Mouse (Mus musculus) neutrophil, adult 5-6 weeks (primary cell): ENCODE results near the gene Srsf3. TPM values are rescaled to one million over a fixed set of nuclear protein-coding genes. Genes with fewer than 3 reads are reported as not detected.
"Not testable (repeated sequence)": the region's sequence is repeated elsewhere in the genome, so short reads cannot be mapped to it uniquely, and the experiment has no call there.

Experiments used
- ATAC-seq: fragments of 151-379, 151-347 bp; 2 replicates; pipeline ENCODE4 v1.8.0; 2017; ENCODE audit warnings: mild to moderate bottlenecking, moderate TSS enrichment; ENCODE audit not compliant: insufficient number of reproducible peaks, poor library complexity, low FRiP score, severe bottlenecking; ENCODE audit errors: extremely low read depth
- total RNA-seq: library from RNA; stranded (forward); fragments of 200-1000 nt; gene quantifications from 2 replicates; pipeline ENCODE4 v1.2.3, GENCODE M21; 2017

The Srsf3 gene
- 576 and 624 TPM in 2 replicates for total RNA-seq

- peak; percentile 86 for ATAC-seq
Measured at GRCm38 (mm10) chr17:29032274-29033069, at the start of gene Srsf3. Gene Srsf3, plus strand, starts transcription at chr17:29032628.

GRCm38 (mm10) chr17:28984724-28985420, 47.6 kb upstream of the Srsf3 start:
- ATAC-seq = no peak

DNA sequence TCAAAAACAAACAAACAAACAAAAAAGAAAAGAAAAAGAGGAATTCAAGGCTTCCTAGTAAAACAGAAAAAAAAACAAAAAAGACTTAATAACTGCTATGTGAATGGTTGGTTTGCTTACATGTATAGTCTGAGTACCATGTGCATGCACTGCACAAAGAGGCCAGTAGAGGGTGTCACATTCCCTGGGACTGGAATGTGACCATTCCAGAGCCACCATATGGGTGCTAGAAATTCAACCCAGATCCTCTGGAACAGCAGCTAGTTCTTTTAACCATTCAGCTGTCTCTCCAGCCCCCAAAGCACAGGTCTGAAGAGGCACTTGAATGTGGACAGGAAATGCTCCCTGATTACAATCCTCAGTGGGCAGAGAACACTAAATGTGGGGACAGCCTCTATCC, 45.6 kb upstream of the Srsf3 start:
- no peak for ATAC-seq

DNA sequence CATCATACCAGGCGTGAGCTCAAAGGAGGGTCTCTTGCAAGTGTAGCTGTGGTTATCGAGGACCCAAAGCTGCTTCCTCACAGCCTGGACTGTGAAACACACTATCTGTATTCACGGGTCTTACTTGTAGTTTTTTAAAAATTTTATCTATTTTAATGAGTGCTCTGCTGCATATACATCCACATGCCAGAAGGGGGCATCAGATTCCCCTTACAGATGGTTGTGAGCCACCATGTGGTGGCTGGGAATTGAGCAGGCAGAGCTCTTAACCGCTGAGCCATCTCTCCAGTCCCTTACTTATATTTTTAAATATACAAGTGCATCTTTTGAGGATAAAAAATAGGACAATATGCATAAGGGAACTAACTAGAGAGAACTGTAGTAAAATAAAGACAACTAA, 44.7 kb upstream of the Srsf3 start:
- peak; percentile 66; the same call in 1 of the 2 replicates for ATAC-seq

- no peak for ATAC-seq
Measured at GRCm38 (mm10) chr17:28988291-28988690, 44.1 kb upstream of the Srsf3 start.

DNA sequence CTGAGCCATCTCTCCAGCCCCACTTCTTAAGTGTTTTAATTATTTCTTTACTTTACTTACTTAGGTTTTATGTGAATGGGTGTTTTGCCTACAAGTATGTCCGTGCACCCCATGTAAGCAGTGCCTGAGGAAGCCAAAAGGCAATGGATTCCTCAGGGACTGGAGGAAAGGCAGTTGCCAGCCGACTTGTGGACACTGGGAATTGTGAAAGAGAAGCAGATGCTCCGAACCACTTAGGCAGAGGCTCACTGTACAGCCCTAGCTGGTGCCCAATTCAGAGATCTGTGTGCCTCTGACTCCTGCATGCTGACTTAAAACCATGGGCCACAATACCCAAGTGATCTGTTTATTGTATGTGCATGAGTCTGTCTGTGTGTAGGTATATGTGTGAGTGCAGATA, 43.4 kb upstream of the Srsf3 start:
- no peak for ATAC-seq

- ATAC-seq = no peak
Measured at GRCm38 (mm10) chr17:28990060-28990459, 42.4 kb upstream of the Srsf3 start.

DNA sequence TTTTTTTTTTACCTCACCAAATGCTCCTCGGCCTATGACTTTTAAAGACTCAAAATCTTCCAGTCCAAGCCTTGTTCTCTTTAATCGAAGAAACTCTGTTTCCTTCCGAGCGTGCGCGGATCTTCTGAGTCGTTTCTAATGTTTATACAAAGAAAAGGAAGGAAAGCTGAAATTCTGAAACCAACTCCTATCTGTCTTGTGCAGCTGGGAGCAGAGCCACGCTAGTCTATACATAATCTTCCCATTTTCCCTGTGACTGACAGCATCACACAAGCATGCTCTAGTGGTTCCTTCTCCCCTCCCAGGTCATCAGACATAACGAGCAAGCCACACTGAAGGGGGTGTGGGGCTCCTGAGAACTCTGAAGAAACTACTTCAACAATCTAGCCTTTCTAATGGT, 41.1 kb upstream of the Srsf3 start:
- no peak for ATAC-seq

GRCm38 (mm10) chr17:28992105-28992504, 40.3 kb upstream of the Srsf3 start:
- no peak for ATAC-seq

DNA sequence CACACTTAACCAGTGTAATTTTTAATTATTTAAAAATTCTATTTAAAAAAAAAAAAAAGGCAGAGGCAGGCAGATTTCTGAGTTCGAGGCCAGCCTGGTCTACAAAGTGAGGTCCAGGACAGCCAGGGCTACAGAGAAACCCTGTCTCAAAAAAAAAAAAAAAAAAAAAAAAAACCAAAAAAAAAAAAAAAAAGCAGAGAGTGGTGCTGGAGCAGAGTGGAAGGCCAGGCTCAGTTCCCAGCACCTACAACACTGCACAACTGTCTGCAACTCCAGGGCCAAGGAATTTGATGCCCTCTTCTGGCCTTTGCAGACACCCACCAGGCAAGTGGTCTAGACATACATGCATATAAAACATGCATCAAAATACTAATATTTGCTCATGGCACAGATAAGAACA, 39.4 kb upstream of the Srsf3 start:
- ATAC-seq = not testable (repeated sequence)

- ATAC-seq = no peak
Measured at GRCm38 (mm10) chr17:28994615-28995014, 37.8 kb upstream of the Srsf3 start.

DNA sequence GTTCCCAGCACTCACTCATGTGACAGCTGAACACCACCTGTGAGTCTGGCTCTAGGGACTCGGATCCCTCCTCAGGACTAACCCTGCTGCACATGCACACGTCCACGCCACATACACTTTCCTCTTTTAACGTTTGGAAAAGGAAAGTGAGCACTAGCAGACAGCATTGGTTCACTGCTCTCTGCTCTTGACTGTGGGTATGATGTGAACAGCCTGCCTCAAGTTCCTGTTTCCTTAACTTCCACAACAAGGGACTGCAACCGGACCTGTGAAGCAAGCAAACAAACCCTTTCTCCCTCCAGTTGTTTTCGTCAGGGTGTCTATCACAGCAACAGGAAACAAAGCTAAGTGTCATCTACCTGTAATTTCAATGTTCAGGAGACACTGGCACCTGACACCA, 32.0 kb upstream of the Srsf3 start:
- ATAC-seq = peak; percentile 51; the same call in 1 of the 2 replicates

DNA sequence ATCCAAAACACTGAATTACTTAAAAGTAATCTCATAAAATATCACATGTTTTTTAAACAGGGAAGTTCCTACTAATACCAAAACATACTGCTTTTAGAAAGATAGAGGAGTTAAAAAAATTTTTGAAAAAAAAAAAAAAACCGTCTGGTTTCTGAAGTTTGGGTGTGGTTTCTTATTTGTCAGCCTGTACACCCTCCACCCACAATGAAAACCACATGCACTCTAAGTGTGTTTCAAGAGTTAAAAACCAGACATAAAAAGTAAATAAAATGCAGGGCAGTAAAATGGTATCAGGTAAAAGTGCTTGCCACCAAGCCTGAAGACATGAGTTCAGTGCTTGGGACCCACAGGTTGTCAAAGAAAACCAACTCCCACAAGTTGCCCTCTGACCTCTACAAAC, 28.7 kb upstream of the Srsf3 start:
- ATAC-seq = no peak

- no peak for ATAC-seq
Measured at GRCm38 (mm10) chr17:29005002-29005401, 27.4 kb upstream of the Srsf3 start.

DNA sequence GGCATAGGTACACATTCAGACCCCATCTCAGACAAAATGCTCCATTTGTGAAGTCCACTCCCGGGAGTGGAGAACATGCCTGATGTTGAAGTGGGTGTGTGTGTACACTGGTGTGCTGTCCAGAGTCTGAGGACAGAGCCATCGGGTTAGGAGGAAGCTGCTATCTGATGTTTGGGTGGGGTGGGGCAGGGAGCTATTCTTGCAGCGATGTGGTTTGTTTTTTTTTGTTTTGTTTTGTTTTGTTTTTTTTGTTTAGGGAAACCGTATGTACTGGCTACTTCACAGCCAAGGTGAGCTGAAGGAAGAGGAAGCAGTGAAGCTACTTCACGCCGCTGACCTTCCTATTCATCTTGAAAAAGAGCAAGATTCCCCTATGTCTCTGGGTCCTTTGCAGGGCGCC, 25.6 kb upstream of the Srsf3 start:
- peak; percentile 10; the same call in 1 of the 2 replicates for ATAC-seq

- ATAC-seq = no peak
Measured at GRCm38 (mm10) chr17:29007243-29007640, 25.2 kb upstream of the Srsf3 start.

DNA sequence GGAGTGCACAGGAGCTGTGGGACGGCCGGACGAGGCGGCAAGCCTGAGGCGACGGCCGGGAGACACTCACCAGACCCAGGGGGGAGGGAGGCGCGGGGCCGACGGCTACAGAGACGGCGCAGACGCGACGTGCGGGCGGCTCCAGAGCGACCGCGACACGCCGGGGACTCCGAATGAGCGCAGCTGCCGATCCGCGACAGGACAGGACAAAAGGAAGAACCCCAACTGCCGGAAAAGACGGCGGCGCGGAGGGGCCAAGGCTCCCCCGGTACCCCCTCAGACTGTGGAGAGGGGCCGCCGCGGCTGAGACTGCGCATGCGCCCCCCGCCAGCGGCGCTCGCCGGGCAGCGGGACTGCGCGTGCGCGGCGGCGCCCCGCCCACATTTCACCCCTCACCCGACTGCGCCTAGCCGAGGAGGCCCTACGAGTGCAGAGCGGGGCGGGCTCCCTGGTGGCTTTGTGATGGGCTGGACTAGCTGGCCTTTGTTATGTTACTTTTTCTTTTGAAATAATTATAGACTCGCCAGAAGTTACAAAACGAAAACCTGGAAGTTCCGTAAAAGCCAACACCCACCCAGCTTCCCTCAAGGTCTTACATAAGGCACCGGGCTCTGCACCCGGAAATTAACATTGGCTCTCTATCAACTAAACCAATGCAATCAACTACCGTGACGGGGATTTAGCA, 24.6 kb upstream of the Srsf3 start, which contains the start of gene Stk38:
Stk38 (minus strand) TSS at position 355 of the 685 bp plus-strand sequence.
- peak; percentile 85 for ATAC-seq

DNA sequence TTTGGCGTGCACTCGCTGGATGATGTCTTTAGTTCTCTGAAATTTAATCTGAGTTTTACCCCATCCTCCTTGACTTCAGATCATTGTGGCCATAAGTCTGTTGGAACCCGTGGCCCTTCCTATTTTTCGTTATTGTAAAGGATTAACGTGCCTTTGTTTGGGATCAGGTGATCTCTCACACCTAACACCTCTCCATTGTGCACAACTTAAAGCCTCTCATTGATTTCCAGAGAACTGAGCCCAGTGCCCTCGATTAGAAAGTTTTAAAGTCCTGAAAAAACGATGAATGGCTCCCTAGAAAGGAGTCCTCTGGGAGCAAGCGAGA, 24.1 kb upstream of the Srsf3 start:
- no peak for ATAC-seq

DNA sequence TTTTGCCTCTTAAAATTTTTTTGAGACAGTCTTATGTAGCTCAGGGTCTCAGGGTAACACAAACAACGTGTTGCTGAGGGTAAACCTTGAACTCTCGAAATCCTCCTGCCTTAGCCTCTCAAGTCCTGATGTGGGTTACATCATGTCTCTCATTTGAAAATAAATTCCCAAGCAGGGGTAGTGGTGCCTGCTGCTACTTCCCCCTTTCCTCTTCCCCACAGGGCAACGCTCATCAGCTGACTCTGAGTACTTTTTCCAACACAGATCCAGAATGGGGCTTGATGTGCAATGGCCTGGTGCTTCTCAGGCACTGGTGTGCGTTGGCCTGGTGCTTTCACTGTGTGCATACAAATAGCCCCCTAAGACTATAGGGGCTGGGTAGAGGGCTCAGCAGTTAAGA, 23.2 kb upstream of the Srsf3 start:
- ATAC-seq = no peak

DNA sequence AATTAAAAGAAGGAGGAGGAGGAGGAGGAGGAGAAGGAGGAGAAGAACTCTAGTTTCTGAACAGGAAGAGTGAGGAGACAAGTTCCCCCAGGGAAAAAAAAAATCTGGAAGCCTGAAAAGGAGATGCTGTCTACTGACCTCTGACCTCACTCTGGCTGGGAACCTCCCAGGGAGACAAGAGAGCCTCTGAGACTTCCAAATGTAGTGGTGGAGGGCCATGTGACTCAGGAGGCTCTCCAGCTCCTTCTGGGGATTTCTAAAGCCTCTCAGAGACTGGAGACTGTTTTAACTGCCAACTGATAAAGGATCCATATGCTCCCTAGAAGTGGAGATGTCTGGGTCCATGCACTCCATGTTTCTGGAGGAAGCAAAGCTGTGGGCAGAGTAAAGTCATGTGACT, 18.2 kb upstream of the Srsf3 start:
- ATAC-seq = no peak
